Mouse (Mus musculus) liver, embryonic 12.5 days (tissue): Measurements from ENCODE around the gene Aco2. TPM values are rescaled to one million over a fixed set of nuclear protein-coding genes. Genes with fewer than 3 reads are reported as not detected.

Experiments
- ATAC-seq: fragments of 200-750 bp; cut with Nextera tagmentation; 2 replicates; pipeline ENCODE4 v1.8.0; 2017; ENCODE audit warnings: moderate number of reproducible peaks, mild to moderate bottlenecking, moderate library complexity
- H3K27ac ChIP-seq: fragments of 300-500 bp; sonication (generic); 2 replicates; pipeline ENCODE4 v1.5.1; 2016; ENCODE audit warnings: mild to moderate bottlenecking
- H3K27me3 ChIP-seq: fragments of 300-500 bp; sonication (generic); replicated peaks from 2 replicates; pipeline ENCODE4 v1.6.1; 2016; ENCODE audit warnings: mild to moderate bottlenecking, moderate library complexity
- H3K36me3 ChIP-seq: fragments of 300-500 bp; sonication (generic); 2 replicates; pipeline ENCODE4 v1.6.1; 2016; ENCODE audit warnings: mild to moderate bottlenecking, moderate library complexity
- H3K4me1 ChIP-seq: fragments of 300-500 bp; sonication (generic); 2 replicates; pipeline ENCODE4 v1.6.1; 2016
- H3K4me2 ChIP-seq: fragments of 300-500 bp; sonication (generic); 2 replicates; pipeline ENCODE4 v1.6.1; 2016; ENCODE audit warnings: mild to moderate bottlenecking, moderate library complexity
- H3K4me3 ChIP-seq: fragments of 300-500 bp; sonication (generic); 2 replicates; pipeline ENCODE4 v1.5.1; 2016; ENCODE audit warnings: mild to moderate bottlenecking, moderate library complexity
- H3K9ac ChIP-seq: fragments of 300-500 bp; sonication (generic); 2 replicates; pipeline ENCODE4 v1.6.1; 2016; ENCODE audit warnings: mild to moderate bottlenecking, moderate library complexity
- H3K9me3 ChIP-seq: fragments of 300-500 bp; sonication (generic); replicated peaks from 2 replicates; pipeline ENCODE4 v1.6.1; 2016; ENCODE audit warnings: mild to moderate bottlenecking, moderate library complexity
- WGBS: fragments of 180-500 bp; shearing (Covaris S2); methylation state at CpG from one replicate; pipeline ENCODE4 v1.1.7; 2016; ENCODE audit not compliant: insufficient replicate concordance; 5-methylcytosine and 5-hydroxymethylcytosine counted together
- polyA plus RNA-seq: library from polyadenylated mRNA; unstranded; fragments of >200 nt; fragmentation: Nextera tagmentation; extraction: Ambion mirVana; gene quantifications from 2 replicates; pipeline ENCODE4 v1.2.1, GENCODE M21; 2016

Aco2 gene
- polyA plus RNA-seq, 1 experiment from 2014 or later = 132 TPM

- H3K36me3 ChIP-seq = peaks cover 94% of the 10 kb centered on the region
These were observed 43.6 kb downstream of the Aco2 start for GRCm38 (mm10) chr15:81915663-81916062.

GRCm38 (mm10) chr15:81917201-81917600 lies 45.1 kb downstream of the Aco2 start:
- Histone ChIP-seq H3K4me1 (peaks cover 36% of the 10 kb centered on the region), H3K27ac (no peak overlapping the region), H3K4me3 (no peak overlapping the region), H3K27me3 (no peaks in the 10 kb centered on the region), H3K9ac (no peak overlapping the region), H3K4me2 (no peak overlapping the region), H3K9me3 (no peaks in the 10 kb centered on the region), H3K36me3 (peaks cover 94% of the 10 kb centered on the region)
- WGBS = 87% methylated on average over 12 of the region's 12 CpGs
- ATAC-seq = no peak

More at GRCm38 (mm10) chr15:81915663-81916062, 43.6 kb downstream of the Aco2 start:
- ATAC-seq = no peak
- no peaks in the 10 kb centered on the region for H3K9me3 ChIP-seq
- H3K4me2 ChIP-seq = no peak overlapping the region
- peaks cover 33% of the 10 kb centered on the region for H3K4me1 ChIP-seq
- WGBS = 70% methylated on average over 5 of the region's 5 CpGs
- H3K4me3 ChIP-seq = no peak overlapping the region
- H3K27me3 ChIP-seq = no peaks in the 10 kb centered on the region
- peak overlapping the region; percentile 52 for H3K27ac ChIP-seq
- H3K9ac ChIP-seq = no peak overlapping the region

- no peak overlapping the region for H3K4me3 ChIP-seq
- H3K27ac ChIP-seq = no peak overlapping the region
- H3K36me3 ChIP-seq = peaks cover 93% of the 10 kb centered on the region
- no peak overlapping the region for H3K9ac ChIP-seq
- H3K27me3 ChIP-seq = no peaks in the 10 kb centered on the region
- peaks cover 33% of the 10 kb centered on the region for H3K4me1 ChIP-seq
- peak; percentile 57 for ATAC-seq
- no peaks in the 10 kb centered on the region for H3K9me3 ChIP-seq
- no peak overlapping the region for H3K4me2 ChIP-seq
- WGBS = 52% methylated on average over 6 of the region's 6 CpGs
These were observed 45.7 kb downstream of the Aco2 start for GRCm38 (mm10) chr15:81917621-81918463.

- peaks cover 91% of the 10 kb centered on the region for H3K36me3 ChIP-seq
- no peak overlapping the region for H3K27ac ChIP-seq
- H3K9ac ChIP-seq = no peak overlapping the region
- H3K4me1 ChIP-seq = peaks cover 39% of the 10 kb centered on the region
- no peak overlapping the region for H3K4me3 ChIP-seq
- WGBS = 73% methylated on average over 5 of the region's 5 CpGs
- H3K9me3 ChIP-seq = no peaks in the 10 kb centered on the region
- no peak for ATAC-seq
- no peaks in the 10 kb centered on the region for H3K27me3 ChIP-seq
- no peak overlapping the region for H3K4me2 ChIP-seq
These were observed 47.0 kb downstream of the Aco2 start for GRCm38 (mm10) chr15:81919062-81919461.

- ATAC-seq = no peak
- Histone ChIP-seq H3K9ac (no peak overlapping the region), H3K4me3 (no peak overlapping the region), H3K27me3 (no peaks in the 10 kb centered on the region), H3K9me3 (no peaks in the 10 kb centered on the region), H3K27ac (no peak overlapping the region), H3K36me3 (peaks cover 77% of the 10 kb centered on the region), H3K4me1 (peaks cover 39% of the 10 kb centered on the region), H3K4me2 (no peak overlapping the region)
- 86% methylated on average over 10 of the region's 10 CpGs for WGBS
These were observed 48.6 kb downstream of the Aco2 start for GRCm38 (mm10) chr15:81920546-81921217.

- Histone ChIP-seq H3K36me3 (peaks cover 71% of the 10 kb centered on the region), H3K4me2 (no peak overlapping the region), H3K4me1 (peaks cover 40% of the 10 kb centered on the region), H3K9ac (no peak overlapping the region), H3K27ac (no peak overlapping the region), H3K9me3 (no peaks in the 10 kb centered on the region), H3K4me3 (no peak overlapping the region), H3K27me3 (no peaks in the 10 kb centered on the region)
- 75% methylated on average over 5 of the region's 5 CpGs for WGBS
- no peak for ATAC-seq
These were observed 49.1 kb downstream of the Aco2 start for GRCm38 (mm10) chr15:81921255-81921654.

GRCm38 (mm10) chr15:81924933-81925332 lies 52.8 kb downstream of the Aco2 start:
- H3K27ac ChIP-seq = peak overlapping the region; percentile 73
- H3K9me3 ChIP-seq = no peaks in the 10 kb centered on the region
- H3K27me3 ChIP-seq = no peaks in the 10 kb centered on the region
- peak overlapping the region; percentile 83 for H3K9ac ChIP-seq
- ATAC-seq = peak; percentile 72
- peaks cover 46% of the 10 kb centered on the region for H3K4me1 ChIP-seq
- H3K4me3 ChIP-seq = peak overlapping the region; percentile 72
- H3K4me2 ChIP-seq = peak overlapping the region; percentile 99
- WGBS = 44% methylated on average over 11 of the region's 11 CpGs
- peaks cover 38% of the 10 kb centered on the region for H3K36me3 ChIP-seq

- Histone ChIP-seq H3K27me3 (no peaks in the 10 kb centered on the region), H3K9me3 (no peaks in the 10 kb centered on the region), H3K36me3 (peaks cover 31% of the 10 kb centered on the region), H3K4me1 (peaks cover 46% of the 10 kb centered on the region), H3K4me3 (peak within 1 kb of the TSS; percentile 72), H3K27ac (peak within 1 kb of the TSS; percentile 73), H3K9ac (peak within 1 kb of the TSS; percentile 83), H3K4me2 (peak within 1 kb of the TSS; percentile 99)
- peak; percentile 91 for ATAC-seq
- WGBS = under 1% methylated on average over 54 of the region's 54 CpGs
These were observed 53.8 kb downstream of the Aco2 start, which contains the start of gene Polr3h for GRCm38 (mm10) chr15:81925760-81926445. Gene Polr3h (minus strand): TSS chr15:81926240.

- H3K4me2 ChIP-seq = peak overlapping the region; percentile 99
- WGBS = 39% methylated on average over 9 of the region's 9 CpGs
- H3K27me3 ChIP-seq = no peaks in the 10 kb centered on the region
- no peak for ATAC-seq
- no peaks in the 10 kb centered on the region for H3K9me3 ChIP-seq
- no peak overlapping the region for H3K9ac ChIP-seq
- H3K4me3 ChIP-seq = no peak overlapping the region
- peaks cover 26% of the 10 kb centered on the region for H3K36me3 ChIP-seq
- no peak overlapping the region for H3K27ac ChIP-seq
- H3K4me1 ChIP-seq = peaks cover 46% of the 10 kb centered on the region
These were observed 54.3 kb downstream of the Aco2 start for GRCm38 (mm10) chr15:81926446-81926822.

- ATAC-seq = no peak
- Histone ChIP-seq H3K27ac (no peak overlapping the region; the same call in 1 of the 2 replicates), H3K9me3 (no peaks in the 10 kb centered on the region), H3K36me3 (peaks cover 13% of the 10 kb centered on the region), H3K4me2 (no peak overlapping the region), H3K4me1 (peaks cover 43% of the 10 kb centered on the region), H3K27me3 (0 out of 2 replicates have a peak, but pooled peaks cover 8% of the 10 kb centered on the region), H3K4me3 (no peak overlapping the region), H3K9ac (no peak overlapping the region)
- 54% methylated on average over 4 of the region's 4 CpGs for WGBS
These were observed 55.6 kb downstream of the Aco2 start for GRCm38 (mm10) chr15:81927741-81928140.

GRCm38 (mm10) chr15:81928277-81928676 lies 56.2 kb downstream of the Aco2 start:
- no peak overlapping the region for H3K9ac ChIP-seq
- H3K9me3 ChIP-seq = no peaks in the 10 kb centered on the region
- peaks cover 46% of the 10 kb centered on the region for H3K4me1 ChIP-seq
- no peak overlapping the region for H3K4me3 ChIP-seq
- no peak for ATAC-seq
- no peak overlapping the region for H3K27ac ChIP-seq
- 57% methylated on average over 11 of the region's 11 CpGs for WGBS
- H3K36me3 ChIP-seq = peaks cover 10% of the 10 kb centered on the region
- H3K27me3 ChIP-seq = 0 out of 2 replicates have a peak, but pooled peaks cover 8% of the 10 kb centered on the region
- H3K4me2 ChIP-seq = no peak overlapping the region
